Mouse (Mus musculus): ENCODE measurements around the gene Kit. TPM values are rescaled to one million over a fixed set of nuclear protein-coding genes. Genes with fewer than 3 reads are reported as not detected.

The Kit gene
- polyA plus RNA-seq, 1 experiment from 2014 or later, result 11.6 TPM

DNA sequence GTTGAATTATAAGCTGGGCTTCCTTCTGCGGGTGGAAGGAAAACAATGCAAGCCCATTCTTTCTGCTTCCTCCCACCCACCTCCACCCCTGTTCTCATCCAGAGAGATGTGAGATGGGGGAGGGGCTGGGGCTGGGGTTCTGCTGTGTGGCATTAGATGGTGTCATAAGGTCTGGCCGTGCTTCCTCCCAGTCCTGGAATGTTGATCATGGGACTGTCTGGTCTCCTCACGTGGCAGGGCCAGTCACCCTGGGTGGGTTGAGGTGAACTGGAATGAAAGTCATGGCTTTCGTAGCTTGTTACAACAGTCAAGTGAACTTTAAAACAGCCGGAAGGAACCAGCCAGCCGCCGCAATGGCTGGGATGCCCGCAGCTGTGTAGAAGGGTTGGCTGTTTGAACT lies 78.7 kb downstream of the Kit start:
- Histone ChIP-seq H3K9ac (no peak overlapping the region), H3K36me3 (peaks cover 18% of the 10 kb centered on the region; the same call in 1 of the 2 replicates), H3K27ac (no peak overlapping the region), H3K4me3 (no peak overlapping the region), H3K27me3 (no peaks in the 10 kb centered on the region), H3K4me2 (replicated peaks) (no peak overlapping the region), H3K4me1 (no peaks in the 10 kb centered on the region), H3K9me3 (no peaks in the 10 kb centered on the region)
- no peak for ATAC-seq (ENCODE audit: low FRiP score, low read depth)
- 92% methylated on average over 8 of the region's 8 CpGs for WGBS

DNA sequence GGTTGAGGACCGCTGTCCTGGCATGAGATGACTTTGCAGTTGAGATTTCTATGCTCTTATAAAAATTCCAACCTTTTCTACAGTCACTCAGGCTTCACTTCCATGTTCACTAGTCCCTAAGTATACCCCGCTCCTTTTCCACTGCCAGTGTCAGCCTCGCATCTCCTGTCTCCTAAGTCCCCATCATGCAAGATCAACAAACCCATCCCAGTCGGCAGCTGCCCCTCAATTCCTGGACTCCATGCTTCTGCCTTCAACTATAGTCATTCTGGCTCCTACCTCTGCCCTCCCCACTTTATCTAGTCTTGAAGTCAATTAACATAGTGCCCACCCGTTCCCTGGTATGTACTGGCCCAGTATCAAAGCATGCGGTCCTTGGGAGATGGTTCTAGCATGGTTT lies 83.9 kb downstream of the Kit start:
- Histone ChIP-seq H3K9ac (no peak overlapping the region), H3K4me2 (replicated peaks) (no peak overlapping the region), H3K27ac (no peak overlapping the region), H3K4me1 (no peaks in the 10 kb centered on the region), H3K9me3 (no peaks in the 10 kb centered on the region), H3K4me3 (no peak overlapping the region), H3K27me3 (no peaks in the 10 kb centered on the region), H3K36me3 (peaks cover 11% of the 10 kb centered on the region; the same call in 1 of the 2 replicates)
- 94% methylated on average over 6 of the region's 6 CpGs for WGBS
- no peak for ATAC-seq (ENCODE audit: low FRiP score, low read depth)

DNA sequence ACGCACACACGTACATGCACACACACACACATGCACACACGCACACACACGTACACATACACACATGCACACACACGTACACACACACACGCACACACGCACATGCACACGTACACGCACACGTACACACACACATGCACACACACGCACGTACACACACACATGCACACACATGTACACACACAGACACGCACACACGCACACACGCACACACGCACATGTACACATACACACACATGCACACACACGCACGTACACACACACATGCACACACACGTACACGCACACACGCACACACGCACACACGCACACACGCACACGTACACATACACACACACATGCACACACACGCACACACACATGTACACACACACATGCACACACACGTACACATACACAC lies 85.6 kb downstream of the Kit start:
- Histone ChIP-seq H3K27ac (no peak overlapping the region), H3K4me1 (no peaks in the 10 kb centered on the region), H3K4me3 (no peak overlapping the region), H3K9ac (no peak overlapping the region), H3K4me2 (replicated peaks) (no peak overlapping the region), H3K27me3 (no peaks in the 10 kb centered on the region), H3K36me3 (no peaks in the 10 kb centered on the region), H3K9me3 (no peaks in the 10 kb centered on the region)
- ATAC-seq (ENCODE audit: low FRiP score, low read depth), result no peak
- 98% methylated on average over 27 of the region's 27 CpGs for whole genome bisulfite sequencing

- no peaks in the 10 kb centered on the region for H3K9me3 ChIP-seq
- H3K36me3 ChIP-seq, result no peaks in the 10 kb centered on the region
- no peaks in the 10 kb centered on the region for H3K4me1 ChIP-seq
- no peak for ATAC-seq (ENCODE audit: low FRiP score, low read depth)
- H3K27ac ChIP-seq, result no peak overlapping the region
- no peak overlapping the region for H3K9ac ChIP-seq
- no peak overlapping the region for H3K4me2 ChIP-seq (replicated peaks)
- no peaks in the 10 kb centered on the region for H3K27me3 ChIP-seq
- no peak overlapping the region for H3K4me3 ChIP-seq
- WGBS, result 83% methylated on average over 12 of the region's 12 CpGs
These were observed 87.8 kb downstream of the Kit start for GRCm38 (mm10) chr5:75662466-75662865.

GRCm38 (mm10) chr5:75663768-75664167 lies 89.1 kb downstream of the Kit start:
- no peaks in the 10 kb centered on the region for H3K9me3 ChIP-seq
- H3K4me1 ChIP-seq, result no peaks in the 10 kb centered on the region
- WGBS, result 88% methylated on average over 2 of the region's 2 CpGs
- no peak overlapping the region for H3K4me3 ChIP-seq
- H3K27me3 ChIP-seq, result no peaks in the 10 kb centered on the region
- H3K9ac ChIP-seq, result no peak overlapping the region
- no peaks in the 10 kb centered on the region for H3K36me3 ChIP-seq
- no peak overlapping the region for H3K27ac ChIP-seq
- no peak overlapping the region for H3K4me2 ChIP-seq (replicated peaks)
- no peak for ATAC-seq (ENCODE audit: low FRiP score, low read depth)

GRCm38 (mm10) chr5:75667083-75667482 lies 92.4 kb downstream of the Kit start:
- H3K4me1 ChIP-seq, result no peaks in the 10 kb centered on the region
- no peak overlapping the region for H3K4me3 ChIP-seq
- no peak for ATAC-seq (ENCODE audit: low FRiP score, low read depth)
- no peaks in the 10 kb centered on the region for H3K27me3 ChIP-seq
- WGBS, result 65% methylated on average over 3 of the region's 3 CpGs
- no peak overlapping the region for H3K9ac ChIP-seq
- H3K4me2 ChIP-seq (replicated peaks), result no peak overlapping the region
- no peak overlapping the region for H3K27ac ChIP-seq
- H3K36me3 ChIP-seq, result no peaks in the 10 kb centered on the region
- H3K9me3 ChIP-seq, result no peaks in the 10 kb centered on the region

DNA sequence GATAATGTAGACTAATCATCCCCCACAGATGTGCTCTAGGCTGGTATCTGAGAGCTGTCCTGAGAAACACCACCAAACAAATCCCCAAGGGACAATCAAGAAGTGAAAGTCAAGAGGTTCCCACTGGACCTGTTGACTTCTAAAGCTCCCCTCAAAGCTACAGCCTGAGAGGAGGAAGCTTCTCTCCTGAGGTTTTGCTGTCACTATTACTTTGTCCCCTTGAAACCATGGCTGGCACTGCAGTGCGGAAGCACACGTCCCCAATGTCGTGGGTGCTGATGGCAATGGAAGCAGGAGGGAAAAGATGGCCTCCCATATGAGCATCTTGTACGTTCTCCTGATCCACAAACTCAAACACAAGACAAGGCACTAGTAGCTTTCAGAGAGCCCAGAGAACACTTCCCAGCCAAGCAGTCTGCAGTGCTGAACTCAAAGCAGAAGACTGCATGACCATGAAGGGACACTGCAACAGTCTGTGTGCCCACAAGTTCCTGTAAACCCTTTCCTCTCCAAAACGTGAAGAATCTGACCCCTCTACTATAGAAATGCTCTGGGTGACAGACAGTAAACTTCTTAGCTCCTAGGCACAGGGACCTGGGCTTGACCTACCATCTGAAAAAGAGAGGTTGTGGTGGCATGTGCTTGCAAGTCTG lies 96.5 kb downstream of the Kit start:
- 87% methylated on average over 5 of the region's 5 CpGs for WGBS
- Histone ChIP-seq H3K4me1 (no peaks in the 10 kb centered on the region), H3K27ac (no peak overlapping the region), H3K9ac (no peak overlapping the region), H3K36me3 (no peaks in the 10 kb centered on the region), H3K4me3 (no peak overlapping the region), H3K4me2 (replicated peaks) (no peak overlapping the region), H3K9me3 (no peaks in the 10 kb centered on the region), H3K27me3 (no peaks in the 10 kb centered on the region)
- no peak for ATAC-seq (ENCODE audit: low FRiP score, low read depth)

DNA sequence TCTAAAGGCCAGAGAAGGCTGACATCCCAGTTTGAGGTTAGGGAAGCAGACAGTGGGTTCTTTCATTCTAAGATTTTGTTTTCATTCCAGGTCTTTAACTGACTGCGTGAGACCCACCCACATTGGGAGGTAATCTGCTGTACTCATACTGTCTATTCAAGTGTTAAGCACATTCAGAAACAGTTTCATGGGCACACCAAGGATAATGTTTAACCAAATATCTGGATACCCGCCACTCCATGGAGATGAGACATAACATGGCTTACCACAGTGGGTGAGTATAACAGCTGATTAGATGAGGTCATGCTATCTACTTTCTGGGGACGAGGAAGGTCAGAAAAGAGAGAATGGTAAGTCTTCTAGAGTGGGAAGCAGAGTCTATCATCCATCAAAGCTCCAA lies 101.3 kb downstream of the Kit start:
- H3K36me3 ChIP-seq, result no peaks in the 10 kb centered on the region
- H3K9ac ChIP-seq, result no peak overlapping the region
- no peaks in the 10 kb centered on the region for H3K4me1 ChIP-seq
- 85% methylated on average over 3 of the region's 3 CpGs for WGBS
- H3K27me3 ChIP-seq, result no peaks in the 10 kb centered on the region
- H3K4me3 ChIP-seq, result no peak overlapping the region
- no peak overlapping the region for H3K4me2 ChIP-seq (replicated peaks)
- no peaks in the 10 kb centered on the region for H3K9me3 ChIP-seq
- ATAC-seq (ENCODE audit: low FRiP score, low read depth), result no peak
- H3K27ac ChIP-seq, result no peak overlapping the region

- no peak overlapping the region for H3K27ac ChIP-seq
- 67% methylated on average over 3 of the region's 3 CpGs for WGBS
- no peak overlapping the region for H3K4me3 ChIP-seq
- H3K9me3 ChIP-seq, result no peaks in the 10 kb centered on the region
- H3K4me2 ChIP-seq (replicated peaks), result no peak overlapping the region
- no peak for ATAC-seq (ENCODE audit: low FRiP score, low read depth)
- H3K27me3 ChIP-seq, result no peaks in the 10 kb centered on the region
- no peaks in the 10 kb centered on the region for H3K4me1 ChIP-seq
- no peak overlapping the region for H3K9ac ChIP-seq
- no peaks in the 10 kb centered on the region for H3K36me3 ChIP-seq
These were observed 105.2 kb downstream of the Kit start for GRCm38 (mm10) chr5:75679896-75680295.

- Histone ChIP-seq H3K36me3 (no peaks in the 10 kb centered on the region), H3K9me3 (no peaks in the 10 kb centered on the region), H3K27ac (no peak overlapping the region), H3K27me3 (no peaks in the 10 kb centered on the region), H3K4me3 (no peak overlapping the region), H3K4me1 (no peaks in the 10 kb centered on the region), H3K9ac (no peak overlapping the region), H3K4me2 (replicated peaks) (no peak overlapping the region)
- 67% methylated on average over 12 of the region's 12 CpGs for WGBS
- no peak for ATAC-seq (ENCODE audit: low FRiP score, low read depth)
These were observed 120.6 kb downstream of the Kit start for GRCm38 (mm10) chr5:75695162-75695809.

- H3K4me2 ChIP-seq (replicated peaks), result no peak overlapping the region
- no peak overlapping the region for H3K27ac ChIP-seq
- ATAC-seq (ENCODE audit: low FRiP score, low read depth), result no peak
- H3K9ac ChIP-seq, result no peak overlapping the region
- H3K36me3 ChIP-seq, result no peaks in the 10 kb centered on the region
- no peaks in the 10 kb centered on the region for H3K4me1 ChIP-seq
- H3K4me3 ChIP-seq, result no peak overlapping the region
- WGBS, result 78% methylated on average over 5 of the region's 5 CpGs
- no peaks in the 10 kb centered on the region for H3K9me3 ChIP-seq
- no peaks in the 10 kb centered on the region for H3K27me3 ChIP-seq
These were observed 122.2 kb downstream of the Kit start for GRCm38 (mm10) chr5:75696960-75697359.

DNA sequence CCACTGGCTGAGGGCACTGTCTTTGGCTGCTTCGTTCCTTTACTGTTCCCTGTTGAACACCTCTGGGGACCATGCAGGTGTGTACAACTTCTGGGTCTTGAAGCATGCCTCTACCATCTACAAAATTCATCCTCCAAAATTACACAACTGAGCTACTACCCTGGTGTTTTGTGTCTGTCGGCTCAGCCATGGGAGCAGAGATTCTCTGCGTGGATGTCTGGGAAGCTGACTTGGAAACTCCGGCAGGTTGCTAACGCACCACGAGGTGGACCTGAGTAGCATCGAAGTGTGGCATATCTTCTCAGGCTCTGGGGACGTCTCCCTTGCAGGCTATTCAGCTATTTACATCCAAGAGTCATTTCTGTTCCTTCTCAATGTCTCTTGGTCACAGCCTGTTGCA lies 123.8 kb downstream of the Kit start:
- WGBS, result 91% methylated on average over 8 of the region's 8 CpGs
- no peak for ATAC-seq (ENCODE audit: low FRiP score, low read depth)

GRCm38 (mm10) chr5:75699081-75699480 lies 124.4 kb downstream of the Kit start:
- Histone ChIP-seq H3K4me1 (no peaks in the 10 kb centered on the region), H3K9me3 (peaks cover 13% of the 10 kb centered on the region; the same call in 1 of the 2 replicates), H3K36me3 (no peaks in the 10 kb centered on the region), H3K4me3 (no peak overlapping the region), H3K27me3 (no peaks in the 10 kb centered on the region), H3K27ac (no peak overlapping the region), H3K9ac (no peak overlapping the region), H3K4me2 (replicated peaks) (no peak overlapping the region)
- 73% methylated on average over 7 of the region's 7 CpGs for WGBS
- ATAC-seq (ENCODE audit: low FRiP score, low read depth), result no peak

More for the DNA sequence above, 123.8 kb downstream of the Kit start:
- no peak overlapping the region for H3K9ac ChIP-seq
- H3K4me3 ChIP-seq, result no peak overlapping the region
- H3K9me3 ChIP-seq, result peaks cover 13% of the 10 kb centered on the region; the same call in 1 of the 2 replicates
- no peaks in the 10 kb centered on the region for H3K4me1 ChIP-seq
- H3K36me3 ChIP-seq, result no peaks in the 10 kb centered on the region
- no peak overlapping the region for H3K4me2 ChIP-seq (replicated peaks)
- no peaks in the 10 kb centered on the region for H3K27me3 ChIP-seq
- H3K27ac ChIP-seq, result no peak overlapping the region
